ENCODE assay signal across 14 mouse cellular contexts in genomic region chr14:28949785-28950184, GRCm38 (mm10).
DNase-seq lines count a peak whose midpoint lies in the region; ATAC-seq and TF ChIP-seq lines count a peak whose summit lies in the region.
"Had no signal": no experiment of that assay in that cellular context is flagged by ENCODE, and none has a peak within 500 bp of the region (broad histone marks: within the 10 kb centered on the region; RNA-seq: fewer than 3 reads in every experiment).

No protein-coding gene starts in this region.

- peak; percentile 16 for DNase-seq in adrenal gland, adult 8-10 months
- no peak for DNase-seq in adrenal gland, postnatal 25 days
- peak; percentile 68 for DNase-seq in hindbrain, postnatal 0 days (ENCODE audit: low spot score)
- no peak for DNase-seq in hindbrain, embryonic 14.5 days (ENCODE audit: low spot score)
- no peak for DNase-seq in liver, postnatal 0 days
- peak; percentile 15 for DNase-seq in heart, postnatal 4 days
- DNase-seq in spleen, postnatal 14 days (ENCODE audit: low spot score in 2 of 2), result no peak
- DNase-seq: cerebellum, adult 8-10 months; right cerebral cortex, postnatal 14 days had no signal

- H3K27me3 ChIP-seq in hindbrain, postnatal 0 days (ENCODE audit: insufficient read depth, low read length), result no peaks in the 10 kb centered on the region
- no peaks in the 10 kb centered on the region for H3K27me3 ChIP-seq in hindbrain, embryonic 14.5 days (ENCODE audit: control insufficient read depth, insufficient read depth, low read length)
- no peaks in the 10 kb centered on the region for H3K27me3 ChIP-seq in liver, postnatal 0 days (ENCODE audit: insufficient read depth, low read length)
- H3K27me3 ChIP-seq in liver, embryonic 12.5 days (replicated peaks), result no peaks in the 10 kb centered on the region
- H3K27me3 ChIP-seq: neural tube, embryonic 12.5 days; stomach, embryonic 15.5 days had no signal

- no peaks in the 10 kb centered on the region for H3K36me3 ChIP-seq in hindbrain, postnatal 0 days (ENCODE audit: insufficient read depth, low read length)
- no peaks in the 10 kb centered on the region for H3K36me3 ChIP-seq in hindbrain, embryonic 14.5 days (replicated peaks; ENCODE audit: control insufficient read depth, insufficient read depth)
- H3K36me3 ChIP-seq in liver, postnatal 0 days (replicated peaks; ENCODE audit: insufficient read depth, low read length), result no peaks in the 10 kb centered on the region
- H3K36me3 ChIP-seq in liver, embryonic 12.5 days, result no peaks in the 10 kb centered on the region
- H3K36me3 ChIP-seq: heart, embryonic 15.5 days; midbrain, embryonic 10.5 days; neural tube, embryonic 12.5 days; stomach, embryonic 15.5 days had no signal

- no peak for ATAC-seq in hindbrain, postnatal 0 days
- ATAC-seq in hindbrain, embryonic 14.5 days (ENCODE audit: low FRiP score), result no peak
- no peak for ATAC-seq in liver, postnatal 0 days
- no peak for ATAC-seq in liver, embryonic 12.5 days

- H3K4me3 ChIP-seq in hindbrain, postnatal 0 days (ENCODE audit: low read length), result no peak overlapping the region
- H3K4me3 ChIP-seq in hindbrain, embryonic 14.5 days (replicated peaks; ENCODE audit: low read length), result no peak overlapping the region
- H3K4me3 ChIP-seq in liver, postnatal 0 days (ENCODE audit: low read depth, low read length), result no peak overlapping the region
- H3K4me3 ChIP-seq in liver, embryonic 12.5 days, result no peak overlapping the region
- H3K4me3 ChIP-seq: heart, embryonic 15.5 days; midbrain, embryonic 10.5 days; neural tube, embryonic 12.5 days; stomach, embryonic 15.5 days had no signal

- no peak overlapping the region for H3K9ac ChIP-seq in hindbrain, postnatal 0 days (replicated peaks; ENCODE audit: low read length)
- no peak overlapping the region for H3K9ac ChIP-seq in hindbrain, embryonic 14.5 days
- no peak overlapping the region for H3K9ac ChIP-seq in liver, postnatal 0 days (replicated peaks)
- H3K9ac ChIP-seq in liver, embryonic 12.5 days, result no peak overlapping the region
- H3K9ac ChIP-seq: heart, embryonic 15.5 days; neural tube, embryonic 12.5 days; stomach, embryonic 15.5 days had no signal

- no peak overlapping the region for H3K4me2 ChIP-seq in hindbrain, postnatal 0 days (ENCODE audit: low read depth, low read length)
- no peak overlapping the region for H3K4me2 ChIP-seq in hindbrain, embryonic 14.5 days (replicated peaks)
- no peak overlapping the region for H3K4me2 ChIP-seq in liver, postnatal 0 days (ENCODE audit: low read depth, low read length)
- H3K4me2 ChIP-seq in liver, embryonic 12.5 days, result no peak overlapping the region
- H3K4me2 ChIP-seq: heart, embryonic 15.5 days; neural tube, embryonic 12.5 days; stomach, embryonic 15.5 days had no signal

- no peaks in the 10 kb centered on the region for H3K4me1 ChIP-seq in hindbrain, postnatal 0 days (ENCODE audit: insufficient read depth, low read length)
- peaks cover 20% of the 10 kb centered on the region for H3K4me1 ChIP-seq in hindbrain, embryonic 14.5 days (replicated peaks; ENCODE audit: control insufficient read depth, insufficient read depth, low read length)
- H3K4me1 ChIP-seq in liver, postnatal 0 days (ENCODE audit: insufficient read depth), result no peaks in the 10 kb centered on the region
- no peaks in the 10 kb centered on the region for H3K4me1 ChIP-seq in liver, embryonic 12.5 days
- H3K4me1 ChIP-seq: heart, embryonic 15.5 days; stomach, embryonic 15.5 days had no signal

- no peak for TF ChIP-seq EP300 in liver, postnatal 0 days (IDR thresholded peaks at IDR 0.05; ENCODE audit: low read depth)

- no peaks in the 10 kb centered on the region for H3K9me3 ChIP-seq in hindbrain, postnatal 0 days (ENCODE audit: low read length)
- H3K9me3 ChIP-seq in hindbrain, embryonic 14.5 days (ENCODE audit: control insufficient read depth, low read length), result no peaks in the 10 kb centered on the region
- no peaks in the 10 kb centered on the region for H3K9me3 ChIP-seq in liver, postnatal 0 days (ENCODE audit: low read length)
- no peaks in the 10 kb centered on the region for H3K9me3 ChIP-seq in liver, embryonic 12.5 days (replicated peaks)
- H3K9me3 ChIP-seq: heart, embryonic 15.5 days; midbrain, embryonic 10.5 days; neural tube, embryonic 12.5 days; stomach, embryonic 15.5 days had no signal

- WGBS in hindbrain, postnatal 0 days, result 84% methylated on average over 1 of the region's 1 CpGs
- whole genome bisulfite sequencing in hindbrain, embryonic 14.5 days, result 100% methylated on average over 1 of the region's 1 CpGs
- 63% methylated on average over 1 of the region's 1 CpGs for WGBS in liver, postnatal 0 days (ENCODE audit: insufficient replicate concordance)
- 64% methylated on average over 1 of the region's 1 CpGs for WGBS in liver, embryonic 12.5 days (ENCODE audit: insufficient replicate concordance)

- TF ChIP-seq CTCF in hindbrain, postnatal 0 days (IDR thresholded peaks at IDR 0.05; ENCODE audit: low read depth), result peak; percentile 66
- TF ChIP-seq CTCF in liver, postnatal 0 days (IDR thresholded peaks at IDR 0.05; ENCODE audit: low read depth), result peak; percentile 70

- H3K27ac ChIP-seq in hindbrain, postnatal 0 days, result no peak overlapping the region
- no peak overlapping the region for H3K27ac ChIP-seq in hindbrain, embryonic 14.5 days
- no peak overlapping the region for H3K27ac ChIP-seq in liver, postnatal 0 days (ENCODE audit: low read depth)
- no peak overlapping the region for H3K27ac ChIP-seq in liver, embryonic 12.5 days
- H3K27ac ChIP-seq: heart, embryonic 15.5 days; midbrain, embryonic 10.5 days; neural tube, embryonic 12.5 days; stomach, embryonic 15.5 days had no signal

Comparison
In these comparisons a context has a peak if more than half of its experiments do, and no peak if none do; other contexts are left out.
1. DNase-seq: peak in adrenal gland, adult 8-10 months (single experiment), hindbrain, postnatal 0 days (single experiment) and heart, postnatal 4 days (single experiment); none in adrenal gland, postnatal 25 days (single experiment), hindbrain, embryonic 14.5 days (single experiment), liver, postnatal 0 days (single experiment) and spleen, postnatal 14 days (0 of 2).